Mouse (Mus musculus): ENCODE measurements around the gene Adgrg7. TPM values are rescaled to one million over a fixed set of nuclear protein-coding genes. Genes with fewer than 3 reads are reported as not detected.
A peak's percentile ranks its signal among the peaks of the same experiment; 100 is the strongest.

Gene Adgrg7
- polyA plus RNA-seq, 1 experiment from 2014 or later, result not detected

- H3K27me3 ChIP-seq, result no peaks in the 10 kb centered on the region
- H3K4me2 ChIP-seq (replicated peaks), result no peak overlapping the region
- peaks cover 47% of the 10 kb centered on the region for H3K36me3 ChIP-seq
- no peak overlapping the region for H3K4me3 ChIP-seq
- no peaks in the 10 kb centered on the region for H3K4me1 ChIP-seq
- ATAC-seq (ENCODE audit: low FRiP score, low read depth), result no peak
- H3K27ac ChIP-seq, result no peak overlapping the region
- no peak overlapping the region for H3K9ac ChIP-seq
- 70% methylated on average over 2 of the region's 2 CpGs for WGBS
- no peaks in the 10 kb centered on the region for H3K9me3 ChIP-seq
Observed at GRCm38 (mm10) chr16:56696448-56696847, 99.2 kb downstream of the Adgrg7 start.

DNA sequence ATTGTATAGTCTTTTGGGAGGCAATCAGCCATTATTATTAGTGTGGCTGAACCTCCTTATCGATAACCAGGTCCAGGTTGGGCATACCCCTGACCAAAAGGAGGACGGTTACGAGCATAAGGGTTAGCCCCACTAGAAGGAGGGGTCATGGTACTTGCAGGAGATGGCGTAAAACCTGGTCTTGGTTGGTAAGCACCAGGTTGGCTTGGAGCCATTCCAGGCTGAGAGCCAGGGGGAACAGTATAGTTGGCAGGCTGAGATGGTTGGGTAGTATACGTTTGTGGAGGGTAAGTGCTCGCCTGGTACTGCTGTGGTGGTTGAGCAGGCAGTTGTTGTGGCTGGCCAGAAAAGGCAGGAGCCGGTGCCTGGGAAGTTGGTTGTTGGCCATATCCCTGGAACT is 104.9 kb downstream of the Adgrg7 start:
- WGBS, result 90% methylated on average over 7 of the region's 7 CpGs
- peaks cover 48% of the 10 kb centered on the region for H3K36me3 ChIP-seq
- H3K9me3 ChIP-seq, result no peaks in the 10 kb centered on the region
- no peak overlapping the region for H3K9ac ChIP-seq
- no peak overlapping the region for H3K4me3 ChIP-seq
- no peak overlapping the region for H3K4me2 ChIP-seq (replicated peaks)
- H3K27ac ChIP-seq, result no peak overlapping the region
- H3K27me3 ChIP-seq, result no peaks in the 10 kb centered on the region
- no peak for ATAC-seq (ENCODE audit: low FRiP score, low read depth)
- no peaks in the 10 kb centered on the region for H3K4me1 ChIP-seq

GRCm38 (mm10) chr16:56686747-56687146 is 108.9 kb downstream of the Adgrg7 start:
- H3K4me3 ChIP-seq, result no peak overlapping the region
- H3K36me3 ChIP-seq, result peaks cover 48% of the 10 kb centered on the region
- no peak overlapping the region for H3K9ac ChIP-seq
- no peaks in the 10 kb centered on the region for H3K4me1 ChIP-seq
- H3K27me3 ChIP-seq, result no peaks in the 10 kb centered on the region
- H3K9me3 ChIP-seq, result no peaks in the 10 kb centered on the region
- H3K27ac ChIP-seq, result no peak overlapping the region
- WGBS, result 91% methylated on average over 5 of the region's 5 CpGs
- no peak for ATAC-seq (ENCODE audit: low FRiP score, low read depth)
- no peak overlapping the region for H3K4me2 ChIP-seq (replicated peaks)

GRCm38 (mm10) chr16:56681010-56681645 is 114.5 kb downstream of the Adgrg7 start:
- WGBS, result 84% methylated on average over 8 of the region's 8 CpGs
- no peaks in the 10 kb centered on the region for H3K4me1 ChIP-seq
- ATAC-seq (ENCODE audit: low FRiP score, low read depth), result no peak
- H3K27ac ChIP-seq, result no peak overlapping the region
- no peaks in the 10 kb centered on the region for H3K27me3 ChIP-seq
- peaks cover 16% of the 10 kb centered on the region for H3K36me3 ChIP-seq
- no peak overlapping the region for H3K9ac ChIP-seq
- H3K4me3 ChIP-seq, result no peak overlapping the region
- H3K4me2 ChIP-seq (replicated peaks), result no peak overlapping the region
- H3K9me3 ChIP-seq, result no peaks in the 10 kb centered on the region

- no peak overlapping the region for H3K4me3 ChIP-seq
- no peak overlapping the region for H3K9ac ChIP-seq
- ATAC-seq (ENCODE audit: low FRiP score, low read depth), result peak; percentile 48; the same call in 1 of the 2 replicates
- no peaks in the 10 kb centered on the region for H3K9me3 ChIP-seq
- WGBS, result 74% methylated on average over 4 of the region's 4 CpGs
- no peak overlapping the region for H3K27ac ChIP-seq
- H3K4me1 ChIP-seq, result no peaks in the 10 kb centered on the region
- no peaks in the 10 kb centered on the region for H3K27me3 ChIP-seq
- no peak overlapping the region for H3K4me2 ChIP-seq (replicated peaks)
- H3K36me3 ChIP-seq, result no peaks in the 10 kb centered on the region
Observed at GRCm38 (mm10) chr16:56677146-56677545, 118.5 kb downstream of the Adgrg7 start.

Other genes starting within 250 kb of the Adgrg7 start
- 145 and 158 TPM in 2 replicates for gene Tfg, start 78.4 kb downstream of the Adgrg7 start, polyA plus RNA-seq (2015; fragmentation: Nextera tagmentation; extraction: Ambion mirVana)
- 47.5 and 53.6 TPM in 2 replicates for gene Tmem45a, start 90.3 kb upstream of the Adgrg7 start, polyA plus RNA-seq (2015; fragmentation: Nextera tagmentation; extraction: Ambion mirVana)
- gene Lnp1, start 132.2 kb upstream of the Adgrg7 start, polyA plus RNA-seq (2015; fragmentation: Nextera tagmentation; extraction: Ambion mirVana), result 0.38 TPM in 1 of 2 replicates, not detected in the other

Data from limb, embryonic 13.5 days (tissue).